Mouse (Mus musculus): ENCODE results near the gene Mavs. TPM values are rescaled to one million over a fixed set of nuclear protein-coding genes. Genes with fewer than 3 reads are reported as not detected.
A peak's percentile ranks its signal among the peaks of the same experiment; 100 is the strongest.

Gene Mavs
- polyA plus RNA-seq, 1 experiment from 2014 or later: 15.5 TPM

DNA sequence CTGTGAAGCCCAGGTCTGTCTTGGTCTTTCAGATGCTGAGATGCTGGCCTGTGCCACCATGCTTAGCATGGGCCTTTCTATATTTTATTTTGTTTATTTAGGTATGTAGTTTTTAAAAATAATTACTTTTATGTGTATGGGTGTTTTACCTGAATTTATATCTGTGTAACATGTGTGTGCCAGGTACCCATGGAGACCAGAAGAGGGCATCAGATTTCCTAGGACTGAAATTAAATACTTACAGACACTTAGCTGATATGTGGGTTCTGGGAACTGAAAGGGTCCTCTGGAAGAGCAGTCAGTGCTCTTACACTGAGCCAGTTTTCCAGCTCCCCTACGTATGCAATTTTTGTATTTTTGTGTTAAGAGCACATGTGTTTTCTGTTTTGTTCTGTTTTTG is 52.4 kb downstream of the Mavs start:
- ATAC-seq (ENCODE audit: insufficient number of reproducible peaks, insufficient read depth, low FRiP score, low read depth): no peak
- Histone ChIP-seq H3K36me3 (ENCODE audit: control insufficient read depth, insufficient read depth, low read length) (peaks cover 39% of the 10 kb centered on the region), H3K4me2 (replicated peaks; ENCODE audit: low read depth, low read length) (no peak overlapping the region), H3K9ac (replicated peaks; ENCODE audit: low read depth, low read length) (no peak overlapping the region), H3K27ac (ENCODE audit: low read length) (no peak overlapping the region), H3K9me3 (ENCODE audit: control insufficient read depth, low read depth, low read length) (no peaks in the 10 kb centered on the region), H3K4me1 (ENCODE audit: control insufficient read depth, insufficient read depth, low read length) (no peaks in the 10 kb centered on the region), H3K4me3 (ENCODE audit: low read depth, low read length) (no peak overlapping the region), H3K27me3 (ENCODE audit: control insufficient read depth, insufficient read depth, low read length) (no peaks in the 10 kb centered on the region)
- 89% methylated on average over 1 of the region's 1 CpGs for WGBS

DNA sequence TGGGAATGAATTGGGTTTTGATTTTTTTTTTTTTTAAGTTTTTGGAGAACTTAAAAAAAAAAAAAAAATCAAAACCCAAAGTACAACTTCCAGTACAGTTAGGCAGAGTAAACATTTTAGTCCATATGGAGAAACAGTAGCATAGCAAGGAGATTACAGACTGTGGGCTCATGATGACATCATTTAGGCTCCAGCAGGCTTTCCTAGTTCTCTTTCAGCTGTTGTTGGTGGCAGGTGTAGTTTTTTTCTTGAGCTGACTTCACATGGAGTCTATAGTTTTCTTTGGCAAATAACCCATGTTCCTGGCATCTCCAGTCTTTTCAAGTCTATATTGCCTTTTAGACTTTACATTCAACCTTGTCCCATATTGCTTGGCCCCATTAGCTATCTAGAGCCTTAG is 56.8 kb downstream of the Mavs start:
- Histone ChIP-seq H3K4me3 (ENCODE audit: low read depth, low read length) (no peak overlapping the region), H3K4me1 (ENCODE audit: control insufficient read depth, insufficient read depth, low read length) (no peaks in the 10 kb centered on the region), H3K9ac (replicated peaks; ENCODE audit: low read depth, low read length) (no peak overlapping the region), H3K27ac (ENCODE audit: low read length) (no peak overlapping the region), H3K9me3 (ENCODE audit: control insufficient read depth, low read depth, low read length) (no peaks in the 10 kb centered on the region), H3K4me2 (replicated peaks; ENCODE audit: low read depth, low read length) (no peak overlapping the region), H3K27me3 (ENCODE audit: control insufficient read depth, insufficient read depth, low read length) (no peaks in the 10 kb centered on the region), H3K36me3 (ENCODE audit: control insufficient read depth, insufficient read depth, low read length) (peaks cover 34% of the 10 kb centered on the region)
- no peak for ATAC-seq (ENCODE audit: insufficient number of reproducible peaks, insufficient read depth, low FRiP score, low read depth)

DNA sequence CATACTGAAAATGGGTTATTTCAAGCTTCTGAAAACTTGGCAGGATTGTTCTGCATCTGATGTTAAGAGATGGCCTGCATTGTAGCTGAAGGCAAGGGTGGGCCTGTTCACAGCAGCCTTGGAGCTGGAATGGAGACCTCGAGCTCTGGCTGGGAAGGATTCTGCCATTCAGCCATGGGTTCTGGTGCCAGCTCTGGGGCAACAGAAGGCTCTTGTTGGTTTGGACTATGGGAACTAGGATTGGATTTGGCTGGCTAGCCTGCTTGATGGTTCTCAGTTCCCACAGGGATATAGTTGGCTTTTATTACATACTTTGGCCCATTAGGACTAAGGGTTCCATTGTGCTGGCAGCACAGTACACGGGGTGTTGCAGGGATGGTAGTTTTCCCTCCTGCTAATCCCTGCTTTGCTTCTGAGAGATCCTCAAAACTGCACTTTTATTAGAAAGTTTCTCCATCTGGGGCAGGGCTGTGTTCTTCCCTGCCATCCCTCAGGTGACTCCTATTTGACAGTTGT is 62.9 kb downstream of the Mavs start:
- no peaks in the 10 kb centered on the region for H3K4me1 ChIP-seq (ENCODE audit: control insufficient read depth, insufficient read depth, low read length)
- no peak overlapping the region for H3K4me2 ChIP-seq (replicated peaks; ENCODE audit: low read depth, low read length)
- 91% methylated on average over 2 of the region's 2 CpGs for WGBS
- no peak for ATAC-seq (ENCODE audit: insufficient number of reproducible peaks, insufficient read depth, low FRiP score, low read depth)
- no peak overlapping the region for H3K27ac ChIP-seq (ENCODE audit: low read length)
- H3K9ac ChIP-seq (replicated peaks; ENCODE audit: low read depth, low read length): no peak overlapping the region
- no peak overlapping the region for H3K4me3 ChIP-seq (ENCODE audit: low read depth, low read length)
- H3K36me3 ChIP-seq (ENCODE audit: control insufficient read depth, insufficient read depth, low read length): peaks cover 35% of the 10 kb centered on the region
- H3K9me3 ChIP-seq (ENCODE audit: control insufficient read depth, low read depth, low read length): no peaks in the 10 kb centered on the region
- H3K27me3 ChIP-seq (ENCODE audit: control insufficient read depth, insufficient read depth, low read length): no peaks in the 10 kb centered on the region

Small RNA genes within 50 kb of the gene (microRNA-seq; reads per million reads assigned to microRNA genes)
- 60.6 reads per million, percentile 41 among the genes with 10 or more reads in this experiment for gene Mir103-2

Other genes with a start within 250 kb of the Mavs start
- 23.8 and 24.4 TPM in 2 replicates for gene Gfra4, start 191.0 kb upstream of the Mavs start, polyA plus RNA-seq (2014; fragmentation: Nextera tagmentation; extraction: Ambion mirVana)
- 3.6 and 4.8 TPM in 2 replicates for gene Adam33, start 170.2 kb upstream of the Mavs start, polyA plus RNA-seq (2014; fragmentation: Nextera tagmentation; extraction: Ambion mirVana)
- 0.22 and 0.48 TPM in 2 replicates for gene Siglec1, start 147.3 kb upstream of the Mavs start, polyA plus RNA-seq (2014; fragmentation: Nextera tagmentation; extraction: Ambion mirVana)
- 12.3 and 14.2 TPM in 2 replicates for gene Hspa12b, start 106.8 kb upstream of the Mavs start, polyA plus RNA-seq (2014; fragmentation: Nextera tagmentation; extraction: Ambion mirVana)
- gene Gm11037, start 100.6 kb upstream of the Mavs start, polyA plus RNA-seq (2014; fragmentation: Nextera tagmentation; extraction: Ambion mirVana): not detected in 2 replicates
- 84.6 and 88.9 TPM in 2 replicates for gene 1700037H04Rik, start 74.0 kb upstream of the Mavs start, polyA plus RNA-seq (2014; fragmentation: Nextera tagmentation; extraction: Ambion mirVana)
- gene Cenpb, start 54.0 kb upstream of the Mavs start, polyA plus RNA-seq (2014; fragmentation: Nextera tagmentation; extraction: Ambion mirVana): 9.0 and 9.9 TPM in 2 replicates
- 58.0 and 63.4 TPM in 2 replicates for gene Cdc25b, start 47.1 kb upstream of the Mavs start, polyA plus RNA-seq (2014; fragmentation: Nextera tagmentation; extraction: Ambion mirVana)
- 9.2 and 9.8 TPM in 2 replicates for gene Spef1, start 46.8 kb upstream of the Mavs start, polyA plus RNA-seq (2014; fragmentation: Nextera tagmentation; extraction: Ambion mirVana)
- 27.0 TPM in 2 replicates for gene Ap5s1, start 27.0 kb upstream of the Mavs start, polyA plus RNA-seq (2014; fragmentation: Nextera tagmentation; extraction: Ambion mirVana)
- gene Pank2, start 28.4 kb downstream of the Mavs start, polyA plus RNA-seq (2014; fragmentation: Nextera tagmentation; extraction: Ambion mirVana): 39.1 and 42.3 TPM in 2 replicates
- gene Rnf24, start 118.8 kb downstream of the Mavs start, polyA plus RNA-seq (2014; fragmentation: Nextera tagmentation; extraction: Ambion mirVana): 4.4 and 5.6 TPM in 2 replicates

Measured in stomach, embryonic 14.5 days (tissue).